In genomic region chr5:117358725-117359124, GRCm38 (mm10) we compare ENCODE assay signal across 7 mouse cellular contexts. TPM values are rescaled to one million over a fixed set of nuclear protein-coding genes. Genes with fewer than 3 reads are reported as not detected.
A peak's percentile ranks its signal among the peaks of the same experiment; 100 is the strongest.
DNase-seq lines count a peak whose midpoint lies in the region; ATAC-seq and TF ChIP-seq lines count a peak whose summit lies in the region.

No protein-coding gene starts in this region.

- no peaks in the 10 kb centered on the region for H3K27me3 ChIP-seq in intestine, postnatal 0 days (replicated peaks; ENCODE audit: control insufficient read depth, insufficient read depth, low read length)
- H3K27me3 ChIP-seq in limb, embryonic 11.5 days (ENCODE audit: control insufficient read depth, insufficient read depth, low read length), result no peaks in the 10 kb centered on the region
- H3K27me3 ChIP-seq in midbrain, embryonic 13.5 days, result no peaks in the 10 kb centered on the region

- H3K9ac ChIP-seq in intestine, postnatal 0 days (ENCODE audit: low read depth, low read length), result 0 out of 2 replicates have a peak overlapping the region, but pooled peaks have one; percentile 92
- no peak overlapping the region for H3K9ac ChIP-seq in limb, embryonic 11.5 days (ENCODE audit: low read length)
- H3K9ac ChIP-seq in midbrain, embryonic 13.5 days (replicated peaks), result no peak overlapping the region

- peaks cover 6% of the 10 kb centered on the region for H3K4me1 ChIP-seq in intestine, postnatal 0 days (replicated peaks; ENCODE audit: control insufficient read depth, insufficient read depth, low read length)
- H3K4me1 ChIP-seq in limb, embryonic 11.5 days (ENCODE audit: control insufficient read depth, insufficient read depth, low read length), result peaks cover 13% of the 10 kb centered on the region
- H3K4me1 ChIP-seq in midbrain, embryonic 13.5 days (replicated peaks), result peaks cover 66% of the 10 kb centered on the region

- 38% methylated on average over 11 of the region's 11 CpGs for WGBS in intestine, postnatal 0 days
- WGBS in limb, embryonic 11.5 days, result 34% methylated on average over 11 of the region's 11 CpGs
- 40% methylated on average over 11 of the region's 11 CpGs for WGBS in midbrain, embryonic 13.5 days

- H3K4me2 ChIP-seq in intestine, postnatal 0 days (replicated peaks; ENCODE audit: low read depth), result peak overlapping the region; percentile 75
- H3K4me2 ChIP-seq in limb, embryonic 11.5 days (ENCODE audit: low read depth, severe bottlenecking), result no peak overlapping the region; the same call in 1 of the 2 replicates
- peak overlapping the region; percentile 93 for H3K4me2 ChIP-seq in midbrain, embryonic 13.5 days (replicated peaks)

- peak; percentile 70 for DNase-seq in T-cell, adult 2 months (ENCODE audit: low spot score)
- peak; percentile 86 to 92 for DNase-seq in cerebellum, postnatal 10 days
- DNase-seq in frontal cortex, postnatal 36 days (ENCODE audit: low spot score in 2 of 2), result peak; percentile 75 to 89
- DNase-seq in limb, embryonic 11.5 days (ENCODE audit: low spot score), result peak; percentile 76
- DNase-seq in spleen, postnatal 10 days (ENCODE audit: low spot score in 2 of 2), result peak; percentile 62 to 87

- ATAC-seq in intestine, postnatal 0 days, result no peak
- no peak for ATAC-seq in limb, embryonic 11.5 days (ENCODE audit: insufficient number of reproducible peaks, low FRiP score, low TSS enrichment, low read depth)
- no peak for ATAC-seq in midbrain, embryonic 13.5 days

- H3K36me3 ChIP-seq in intestine, postnatal 0 days (ENCODE audit: control insufficient read depth, insufficient read depth), result 0 out of 2 replicates have a peak, but pooled peaks cover 4% of the 10 kb centered on the region
- H3K36me3 ChIP-seq in limb, embryonic 11.5 days (ENCODE audit: control insufficient read depth, insufficient read depth, low read length), result no peaks in the 10 kb centered on the region
- peaks cover 7% of the 10 kb centered on the region for H3K36me3 ChIP-seq in midbrain, embryonic 13.5 days

- H3K27ac ChIP-seq in intestine, postnatal 0 days (ENCODE audit: low read depth, low read length), result no peak overlapping the region
- H3K27ac ChIP-seq in limb, embryonic 11.5 days (replicated peaks; ENCODE audit: low read depth, low read length), result no peak overlapping the region
- no peak overlapping the region for H3K27ac ChIP-seq in midbrain, embryonic 13.5 days

- H3K4me3 ChIP-seq in intestine, postnatal 0 days (ENCODE audit: low read depth, low read length), result peak overlapping the region; percentile 93
- no peak overlapping the region for H3K4me3 ChIP-seq in limb, embryonic 11.5 days (ENCODE audit: low read depth, low read length)
- H3K4me3 ChIP-seq in midbrain, embryonic 13.5 days (replicated peaks), result peak overlapping the region; percentile 83

- H3K9me3 ChIP-seq in intestine, postnatal 0 days (ENCODE audit: control insufficient read depth), result no peaks in the 10 kb centered on the region
- no peaks in the 10 kb centered on the region for H3K9me3 ChIP-seq in limb, embryonic 11.5 days (ENCODE audit: control insufficient read depth, low read length)
- H3K9me3 ChIP-seq in midbrain, embryonic 13.5 days, result no peaks in the 10 kb centered on the region

- TF ChIP-seq CTCF in intestine, postnatal 0 days (IDR thresholded peaks at IDR 0.05; ENCODE audit: low read depth), result peak; percentile 82

RNA-seq across cellular contexts. Expression of gene Wsb2, which starts 1.6 kb away (rescaled TPM):
- polyA plus RNA-seq in intestine, postnatal 0 days (2015; fragmentation: Nextera tagmentation; extraction: Ambion mirVana), result 125 and 130 TPM in 2 replicates
- 38.7 and 43.0 TPM in 2 replicates for polyA plus RNA-seq in limb, embryonic 11.5 days (2014; fragmentation: Nextera tagmentation; extraction: Ambion mirVana)
- 138 and 159 TPM in 2 replicates for polyA plus RNA-seq in midbrain, embryonic 13.5 days (2015; fragmentation: Nextera tagmentation; extraction: Ambion mirVana)

RNA-seq across cellular contexts. Expression of gene Rfc5, which starts 30.1 kb away (rescaled TPM):
- 29.1 and 29.9 TPM in 2 replicates for polyA plus RNA-seq in intestine, postnatal 0 days (2015; fragmentation: Nextera tagmentation; extraction: Ambion mirVana)
- 121 and 123 TPM in 2 replicates for polyA plus RNA-seq in limb, embryonic 11.5 days (2014; fragmentation: Nextera tagmentation; extraction: Ambion mirVana)
- 44.6 and 47.8 TPM in 2 replicates for polyA plus RNA-seq in midbrain, embryonic 13.5 days (2015; fragmentation: Nextera tagmentation; extraction: Ambion mirVana)

RNA-seq across cellular contexts. Expression of gene Vsig10, which starts 39.8 kb away (rescaled TPM):
- polyA plus RNA-seq in intestine, postnatal 0 days (2015; fragmentation: Nextera tagmentation; extraction: Ambion mirVana), result 13.9 and 14.9 TPM in 2 replicates
- 2.1 and 2.7 TPM in 2 replicates for polyA plus RNA-seq in limb, embryonic 11.5 days (2014; fragmentation: Nextera tagmentation; extraction: Ambion mirVana)
- 2.3 TPM in 2 replicates for polyA plus RNA-seq in midbrain, embryonic 13.5 days (2015; fragmentation: Nextera tagmentation; extraction: Ambion mirVana)

RNA-seq across cellular contexts. Expression of gene Ksr2, which starts 55.1 kb away (rescaled TPM):
- 0.12 and 0.24 TPM in 2 replicates for polyA plus RNA-seq in intestine, postnatal 0 days (2015; fragmentation: Nextera tagmentation; extraction: Ambion mirVana)
- 0.06 and 0.11 TPM in 2 replicates for polyA plus RNA-seq in limb, embryonic 11.5 days (2014; fragmentation: Nextera tagmentation; extraction: Ambion mirVana)
- 5.1 and 6.9 TPM in 2 replicates for polyA plus RNA-seq in midbrain, embryonic 13.5 days (2015; fragmentation: Nextera tagmentation; extraction: Ambion mirVana)
